Mouse (Mus musculus) stomach, embryonic 14.5 days (tissue): Measurements from ENCODE around the gene Trpc4. TPM values are rescaled to one million over a fixed set of nuclear protein-coding genes. Genes with fewer than 3 reads are reported as not detected.

Experiments
- ATAC-seq: fragments of 200-750 bp; cut with Nextera tagmentation; 2 replicates; pipeline ENCODE4 v1.8.0; 2017; ENCODE audit warnings: low read depth, moderate TSS enrichment; ENCODE audit not compliant: insufficient number of reproducible peaks, insufficient read depth, low FRiP score
- H3K27ac ChIP-seq: fragments of 300-500 bp; sonication (generic); 2 replicates; pipeline ENCODE4 v1.5.1; 2014; ENCODE audit warnings: mild to moderate bottlenecking, low read length, moderate library complexity, mixed read lengths
- H3K27me3 ChIP-seq: fragments of 300-500 bp; sonication (generic); 2 replicates; pipeline ENCODE4 v1.6.1; 2014; ENCODE audit warnings: low read length, control low read depth, mixed read lengths; ENCODE audit not compliant: control insufficient read depth, insufficient read depth
- H3K36me3 ChIP-seq: fragments of 300-500 bp; sonication (generic); 2 replicates; pipeline ENCODE4 v1.6.1; 2014; ENCODE audit warnings: mild to moderate bottlenecking, control low read depth, low read length, moderate library complexity, mixed read lengths; ENCODE audit not compliant: control insufficient read depth, insufficient read depth
- H3K4me1 ChIP-seq: fragments of 300-500 bp; sonication (generic); 2 replicates; pipeline ENCODE4 v1.6.1; 2014; ENCODE audit warnings: low read length, control low read depth, mixed read lengths; ENCODE audit not compliant: control insufficient read depth, insufficient read depth
- H3K4me2 ChIP-seq: fragments of 300-500 bp; sonication (generic); replicated peaks from 2 replicates; pipeline ENCODE4 v1.6.1; 2014; ENCODE audit warnings: low read depth, low read length, control low read depth
- H3K4me3 ChIP-seq: fragments of 300-500 bp; sonication (generic); 2 replicates; pipeline ENCODE4 v1.5.1; 2014; ENCODE audit warnings: low read depth, low read length, control low read depth
- H3K9ac ChIP-seq: fragments of 300-500 bp; sonication (generic); replicated peaks from 2 replicates; pipeline ENCODE4 v1.6.1; 2014; ENCODE audit warnings: low read depth, mild to moderate bottlenecking, control low read depth, low read length, moderate library complexity, mixed read lengths
- H3K9me3 ChIP-seq: fragments of 300-500 bp; sonication (generic); 2 replicates; pipeline ENCODE4 v1.6.1; 2016; ENCODE audit warnings: low read depth, low read length, control low read depth; ENCODE audit not compliant: control insufficient read depth
- WGBS: fragments of 180-500 bp; shearing (Covaris S2); extraction: QIAGEN DNeasy Blood & Tissue Kit; methylation state at CpG from one replicate; pipeline ENCODE4 v1.1.7; 2014; 5-methylcytosine and 5-hydroxymethylcytosine counted together
- polyA plus RNA-seq: library from polyadenylated mRNA; unstranded; fragments of >200 nt; fragmentation: Nextera tagmentation; extraction: Ambion mirVana; gene quantifications from 2 replicates; pipeline ENCODE4 v1.2.1, GENCODE M21; 2014

Trpc4 gene
- polyA plus RNA-seq, result 2.4 and 2.7 TPM in 2 replicates

DNA sequence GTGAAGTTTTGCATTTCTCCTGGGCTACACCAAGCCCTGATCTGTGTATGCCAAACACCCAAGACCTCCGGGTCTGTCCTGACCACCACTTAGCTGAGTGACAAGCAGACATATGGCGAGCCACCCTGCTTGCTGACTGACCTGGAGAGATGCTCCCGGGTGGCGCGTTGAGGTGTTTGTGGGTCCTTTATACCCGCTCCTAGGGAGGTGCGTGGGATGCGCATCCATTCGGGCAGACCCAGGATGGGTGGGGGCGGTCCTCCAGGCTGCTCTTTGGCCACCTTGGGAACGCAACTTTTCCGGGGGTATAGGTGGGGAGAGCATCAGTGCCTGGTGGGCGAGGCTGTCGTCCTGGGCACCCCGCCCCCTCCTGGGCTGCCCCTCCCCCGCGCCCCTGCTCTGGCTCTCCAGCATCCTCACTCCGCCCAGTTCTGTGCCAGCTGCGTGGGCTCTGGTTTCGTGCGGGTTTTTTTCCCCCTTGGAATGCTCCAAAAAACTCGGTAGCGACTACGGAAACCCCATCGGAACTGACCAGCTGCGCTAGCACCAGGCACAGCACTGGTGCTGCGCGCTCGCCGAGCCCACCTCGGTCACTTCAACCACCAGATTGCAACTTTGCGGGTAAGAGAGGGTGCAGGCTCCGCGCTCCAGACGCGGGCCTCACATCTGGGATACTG is at the start of gene Trpc4:
Trpc4 (plus strand) TSS at position 397 of the 677 bp plus-strand sequence.
- Histone ChIP-seq H3K9me3 (no peaks in the 10 kb centered on the region), H3K36me3 (no peaks in the 10 kb centered on the region), H3K4me2 (peak within 1 kb of the TSS; percentile 86), H3K9ac (no peak within 1 kb of the TSS), H3K27ac (no peak within 1 kb of the TSS), H3K4me1 (0 out of 2 replicates have a peak, but pooled peaks cover 13% of the 10 kb centered on the region), H3K4me3 (peak within 1 kb of the TSS; percentile 35), H3K27me3 (peaks cover 8% of the 10 kb centered on the region; the same call in 1 of the 2 replicates)
- peak; percentile 28; the same call in 1 of the 2 replicates for ATAC-seq
- 1% methylated on average over 36 of the region's 36 CpGs for WGBS

DNA sequence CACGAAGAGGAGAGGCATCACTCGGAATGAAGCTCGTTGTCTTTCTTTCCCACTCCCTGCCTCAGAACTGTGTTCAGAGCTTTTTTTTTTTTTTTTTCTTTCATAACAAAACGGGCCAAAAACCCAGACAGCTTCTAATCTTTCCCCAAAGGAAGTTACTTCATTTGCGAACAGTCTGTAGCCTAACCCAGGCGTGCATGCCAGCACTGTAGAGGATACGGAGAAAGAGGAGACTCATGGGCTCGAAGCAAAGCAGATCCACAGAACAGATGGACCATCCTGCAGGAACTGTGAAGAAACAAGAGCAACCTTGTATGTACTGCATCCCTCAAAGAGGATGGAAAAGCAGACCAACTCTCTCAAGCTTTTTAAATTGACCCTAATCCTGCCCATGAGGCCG is 44.3 kb upstream of the Trpc4 start:
- H3K4me1 ChIP-seq, result no peaks in the 10 kb centered on the region
- H3K9ac ChIP-seq, result no peak overlapping the region
- H3K4me2 ChIP-seq, result no peak overlapping the region
- H3K4me3 ChIP-seq, result no peak overlapping the region
- ATAC-seq, result no peak
- no peaks in the 10 kb centered on the region for H3K9me3 ChIP-seq
- H3K36me3 ChIP-seq, result no peaks in the 10 kb centered on the region
- H3K27ac ChIP-seq, result no peak overlapping the region
- 81% methylated on average over 9 of the region's 9 CpGs for WGBS
- H3K27me3 ChIP-seq, result no peaks in the 10 kb centered on the region

DNA sequence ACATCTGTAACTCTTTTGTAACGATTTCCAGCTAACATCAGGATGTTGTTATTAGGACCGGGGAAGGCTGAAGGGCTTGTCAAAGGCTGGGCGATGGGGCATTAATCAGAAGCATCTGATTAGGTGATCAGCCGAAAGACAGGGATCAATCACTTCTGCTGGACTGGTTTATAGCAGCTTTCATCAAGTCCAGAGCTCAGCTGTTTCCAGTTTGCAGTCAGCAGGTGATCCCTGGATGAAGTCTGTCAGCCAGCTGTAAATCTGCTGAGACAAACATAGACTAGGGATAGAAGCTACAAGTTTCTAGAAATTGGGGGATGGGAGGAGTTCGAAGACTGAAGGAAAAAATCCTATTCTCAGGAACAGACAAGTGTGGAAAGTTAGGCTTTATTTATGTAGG is 20.5 kb upstream of the Trpc4 start:
- H3K27ac ChIP-seq, result no peak overlapping the region
- ATAC-seq, result no peak
- H3K27me3 ChIP-seq, result no peaks in the 10 kb centered on the region
- WGBS, result 61% methylated on average over 5 of the region's 5 CpGs
- no peak overlapping the region for H3K4me2 ChIP-seq
- H3K36me3 ChIP-seq, result no peaks in the 10 kb centered on the region
- H3K4me3 ChIP-seq, result no peak overlapping the region
- no peak overlapping the region for H3K9ac ChIP-seq
- H3K4me1 ChIP-seq, result no peaks in the 10 kb centered on the region
- H3K9me3 ChIP-seq, result no peaks in the 10 kb centered on the region

DNA sequence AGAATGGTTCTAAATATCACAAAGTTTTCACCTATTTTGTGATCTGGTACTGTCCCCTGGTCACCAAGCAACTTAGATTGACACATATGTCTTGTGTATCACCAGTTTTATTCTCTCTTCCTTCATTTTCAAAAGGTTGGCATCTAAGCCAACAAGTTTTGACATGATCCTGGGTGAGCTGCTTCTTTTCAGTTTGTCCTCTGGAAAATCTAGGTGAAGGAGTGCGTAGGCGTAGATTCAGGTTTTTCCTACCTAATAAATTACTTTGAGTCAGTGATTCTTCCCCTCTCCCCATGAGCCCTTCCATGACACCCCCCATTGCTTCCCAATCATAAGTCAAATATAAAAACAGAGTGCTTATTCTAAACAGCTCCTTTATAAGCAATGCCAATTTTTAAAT is 14.5 kb upstream of the Trpc4 start:
- Histone ChIP-seq H3K4me3 (no peak overlapping the region), H3K4me1 (no peaks in the 10 kb centered on the region), H3K36me3 (no peaks in the 10 kb centered on the region), H3K4me2 (no peak overlapping the region), H3K9me3 (no peaks in the 10 kb centered on the region), H3K27me3 (no peaks in the 10 kb centered on the region), H3K9ac (no peak overlapping the region), H3K27ac (no peak overlapping the region)
- WGBS, result 93% methylated on average over 2 of the region's 2 CpGs
- no peak for ATAC-seq

DNA sequence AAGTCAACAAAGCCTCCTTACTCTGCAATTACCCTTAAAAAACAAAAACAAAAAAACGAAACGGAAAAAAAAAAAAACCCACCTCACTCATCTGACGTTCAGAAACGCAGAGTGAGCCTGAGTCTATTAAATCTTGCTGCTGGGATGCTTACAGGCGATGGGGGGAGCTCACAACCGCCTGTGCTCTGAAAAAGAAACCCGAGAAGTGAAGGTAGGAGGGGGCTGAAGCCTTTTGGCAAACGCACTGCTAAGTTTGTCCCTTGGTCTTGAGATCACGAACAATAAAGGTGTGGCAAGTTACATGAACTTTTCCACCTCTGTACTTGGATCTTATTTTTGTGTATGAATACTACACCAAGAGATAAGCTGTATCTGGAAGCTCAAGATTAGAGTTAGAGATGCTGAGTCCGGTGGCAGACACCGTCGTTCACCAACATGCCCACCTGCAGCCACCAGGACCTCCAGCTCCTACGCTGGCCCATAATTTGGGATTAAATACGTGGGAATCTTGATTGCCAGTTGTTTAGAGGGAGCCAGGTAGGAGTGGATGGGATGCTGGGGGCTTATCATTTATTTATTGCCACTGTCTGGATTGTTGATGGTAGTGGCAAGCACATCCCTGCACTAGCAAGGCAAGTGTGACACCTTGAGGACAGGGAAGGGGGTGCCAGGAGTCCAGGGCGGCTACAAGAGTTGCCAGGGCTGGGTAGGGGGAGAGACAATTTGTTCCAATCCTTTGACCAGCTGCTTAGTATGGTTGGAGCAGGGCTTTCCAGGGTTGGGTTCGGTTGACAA is 794 bp upstream of the Trpc4 start:
- peak; percentile 71; the same call in 1 of the 2 replicates for ATAC-seq
- H3K36me3 ChIP-seq, result no peaks in the 10 kb centered on the region
- H3K4me1 ChIP-seq, result 0 out of 2 replicates have a peak, but pooled peaks cover 13% of the 10 kb centered on the region
- no peaks in the 10 kb centered on the region for H3K9me3 ChIP-seq
- H3K9ac ChIP-seq, result no peak overlapping the region
- 8% methylated on average over 16 of the region's 16 CpGs for WGBS
- H3K27me3 ChIP-seq, result peaks cover 8% of the 10 kb centered on the region; the same call in 1 of the 2 replicates
- H3K4me3 ChIP-seq, result peak overlapping the region; percentile 35; the same call in 1 of the 2 replicates
- no peak overlapping the region for H3K27ac ChIP-seq
- peak overlapping the region; percentile 86 for H3K4me2 ChIP-seq

DNA sequence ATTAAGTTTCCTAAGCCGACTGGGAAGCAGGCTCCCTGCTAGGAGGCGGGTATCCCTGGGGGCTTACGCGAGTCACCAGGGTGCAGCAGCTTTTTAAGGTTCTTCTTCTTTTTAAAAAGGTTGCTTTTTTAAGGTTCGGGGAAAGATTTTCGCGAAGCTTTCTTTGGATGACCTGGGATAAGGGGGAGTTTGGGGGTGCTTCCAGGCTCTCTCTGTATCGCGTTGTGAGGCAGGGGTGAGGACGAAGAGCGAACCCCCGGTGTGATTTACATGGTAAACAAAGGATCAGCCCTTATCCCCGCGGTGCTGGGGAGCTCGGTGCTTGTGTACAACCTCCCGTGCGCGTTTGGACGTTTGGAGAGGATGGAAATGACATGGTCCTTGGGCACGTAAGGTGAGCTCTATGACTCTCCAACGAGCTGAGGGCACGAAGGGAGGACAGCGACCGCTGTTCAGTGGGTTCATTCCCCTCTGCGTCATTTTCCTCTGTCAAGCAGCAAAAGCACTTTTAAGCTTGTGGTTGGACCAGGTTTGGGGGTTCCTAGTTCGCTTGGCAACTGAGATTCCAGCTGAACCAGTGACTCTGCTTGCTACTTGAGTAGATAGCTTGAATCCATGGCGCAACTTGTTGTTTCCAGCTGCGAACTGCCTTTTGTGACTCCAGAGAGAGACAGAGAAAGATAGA is 623 bp downstream of the Trpc4 start:
- peak; percentile 23; the same call in 1 of the 2 replicates for ATAC-seq
- Histone ChIP-seq H3K27ac (no peak overlapping the region), H3K9me3 (no peaks in the 10 kb centered on the region), H3K9ac (no peak overlapping the region), H3K4me1 (0 out of 2 replicates have a peak, but pooled peaks cover 13% of the 10 kb centered on the region), H3K27me3 (peaks cover 8% of the 10 kb centered on the region; the same call in 1 of the 2 replicates), H3K4me2 (peak overlapping the region; percentile 86), H3K36me3 (no peaks in the 10 kb centered on the region), H3K4me3 (peak overlapping the region; percentile 35)
- under 1% methylated on average over 28 of the region's 28 CpGs for WGBS

DNA sequence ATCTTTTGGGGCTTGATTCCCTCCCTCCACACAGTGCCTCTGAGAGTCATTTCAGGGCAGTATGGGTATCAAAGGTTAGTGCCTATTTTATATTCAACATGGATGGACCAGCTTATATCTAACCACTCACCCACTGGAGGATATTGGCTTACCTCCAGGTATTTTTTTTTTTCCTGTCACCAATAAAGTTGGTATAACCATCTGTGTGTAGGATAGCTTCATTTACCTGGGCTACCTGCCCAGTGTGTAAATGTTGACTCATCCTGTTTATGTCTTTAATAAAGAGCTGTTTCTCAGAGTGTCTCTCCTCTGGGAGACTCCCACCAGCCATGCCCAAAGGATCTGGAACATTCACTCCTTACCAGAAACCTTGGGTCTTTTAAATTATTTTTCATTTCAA is 14.9 kb downstream of the Trpc4 start:
- Histone ChIP-seq H3K4me3 (no peak overlapping the region), H3K4me1 (no peaks in the 10 kb centered on the region), H3K9me3 (no peaks in the 10 kb centered on the region), H3K27ac (no peak overlapping the region), H3K36me3 (no peaks in the 10 kb centered on the region), H3K4me2 (no peak overlapping the region), H3K27me3 (no peaks in the 10 kb centered on the region), H3K9ac (no peak overlapping the region)
- ATAC-seq, result no peak

DNA sequence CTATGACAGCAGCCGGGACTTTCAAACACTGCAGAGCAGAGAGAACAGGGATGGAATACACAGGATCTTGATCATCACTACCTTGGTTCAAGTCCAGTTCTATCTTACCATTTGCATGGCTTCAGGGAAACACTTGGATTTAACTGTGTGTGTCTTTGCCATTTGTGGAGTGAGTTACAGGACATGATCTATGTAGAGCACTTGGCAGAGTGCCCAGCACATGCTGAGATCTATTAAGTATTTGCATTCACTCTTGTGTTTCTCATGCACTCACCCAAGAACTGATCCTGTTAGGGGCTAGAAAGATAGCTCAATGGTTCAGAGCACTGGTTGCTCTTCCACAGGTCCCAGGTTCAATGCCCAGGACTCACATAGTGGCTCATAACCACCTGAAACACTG is 21.5 kb downstream of the Trpc4 start:
- Histone ChIP-seq H3K36me3 (no peaks in the 10 kb centered on the region), H3K4me1 (no peaks in the 10 kb centered on the region), H3K27ac (no peak overlapping the region), H3K4me2 (no peak overlapping the region), H3K9me3 (peaks cover 4% of the 10 kb centered on the region; the same call in 1 of the 2 replicates), H3K27me3 (no peaks in the 10 kb centered on the region), H3K4me3 (no peak overlapping the region), H3K9ac (no peak overlapping the region)
- 49% methylated on average over 1 of the region's 1 CpGs for WGBS
- ATAC-seq, result no peak
